8 mouse cellular contexts compared by ENCODE assay signal in the genomic region with DNA sequence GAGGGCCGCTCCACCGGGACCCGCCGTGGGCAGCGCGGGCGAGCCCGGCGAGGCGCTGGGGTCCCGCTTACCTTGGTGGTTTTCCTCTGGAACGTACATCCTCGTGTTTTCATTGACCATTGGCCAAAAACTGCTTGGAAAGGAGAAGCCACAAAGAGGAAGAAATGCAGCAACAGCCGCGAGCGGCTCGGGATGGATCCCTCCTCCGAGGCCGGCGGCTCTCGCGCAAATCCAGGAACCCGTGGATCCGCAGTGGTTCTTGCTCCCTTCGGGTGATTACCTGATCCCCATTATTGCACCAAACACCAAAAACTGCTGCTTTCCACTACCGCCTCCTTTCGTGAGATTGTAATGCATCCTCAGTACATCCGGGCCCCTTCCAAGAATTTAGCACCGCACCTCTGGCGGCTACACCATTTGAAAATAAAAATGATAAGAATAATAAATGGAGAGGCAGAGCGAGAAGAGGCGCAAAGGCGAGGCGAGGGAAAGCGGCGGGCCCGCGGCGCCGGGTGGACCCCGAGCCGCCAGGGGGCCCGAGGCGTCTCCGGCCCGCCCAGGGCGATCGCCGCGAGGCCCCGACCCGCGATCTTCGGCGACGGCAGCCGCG.
A peak's percentile ranks its signal among the peaks of the same experiment; 100 is the strongest.
DNase-seq lines count a peak whose midpoint lies in the region; ATAC-seq lines count a peak whose summit lies in the region.

No protein-coding gene starts in this region.

- peak; percentile 44 to 48 for DNase-seq in frontal cortex, postnatal 36 days (ENCODE audit: low spot score in 2 of 2)
- peak; percentile 12 for DNase-seq in urinary bladder, postnatal 25 days (ENCODE audit: low spot score)
- DNase-seq in urinary bladder, postnatal 10 days (ENCODE audit: low spot score) = no peak
- DNase-seq in layer of hippocampus, postnatal 25 days (ENCODE audit: extremely low spot score in 1 of 2, low spot score in 1 of 2) = peak; percentile 30 to 33
- peak; percentile 59 for DNase-seq in neural tube, embryonic 11.5 days (ENCODE audit: low spot score)
- DNase-seq in urinary bladder, postnatal 4 days (ENCODE audit: low spot score in 2 of 2) = no peak

- H3K4me3 ChIP-seq in heart, embryonic 11.5 days (ENCODE audit: low read depth, low read length) = peak overlapping the region; percentile 60
- H3K4me3 ChIP-seq in neural tube, embryonic 11.5 days (ENCODE audit: low read depth, low read length) = peak overlapping the region; percentile 65

- H3K4me2 ChIP-seq in heart, embryonic 11.5 days = peak overlapping the region; percentile 98
- peak overlapping the region; percentile 98 for H3K4me2 ChIP-seq in neural tube, embryonic 11.5 days (ENCODE audit: low read depth)

- peaks cover 24% of the 10 kb centered on the region for H3K4me1 ChIP-seq in heart, embryonic 11.5 days (ENCODE audit: control insufficient read depth, insufficient read depth, low read length)
- H3K4me1 ChIP-seq in neural tube, embryonic 11.5 days (ENCODE audit: control insufficient read depth, insufficient read depth, low read length) = no peaks in the 10 kb centered on the region; the same call in 1 of the 2 replicates

- H3K9me3 ChIP-seq in heart, embryonic 11.5 days (replicated peaks; ENCODE audit: control insufficient read depth, low read length) = no peaks in the 10 kb centered on the region
- H3K9me3 ChIP-seq in neural tube, embryonic 11.5 days (ENCODE audit: control insufficient read depth, low read length) = no peaks in the 10 kb centered on the region

- peaks cover 17% of the 10 kb centered on the region; the same call in 1 of the 2 replicates for H3K27me3 ChIP-seq in heart, embryonic 11.5 days (ENCODE audit: control insufficient read depth, insufficient read depth, low read length)
- H3K27me3 ChIP-seq in neural tube, embryonic 11.5 days (ENCODE audit: control insufficient read depth, insufficient read depth, low read length) = peaks cover 21% of the 10 kb centered on the region

- peak overlapping the region; percentile 77 for H3K9ac ChIP-seq in heart, embryonic 11.5 days (ENCODE audit: low read depth, low read length)
- peak overlapping the region; percentile 76 for H3K9ac ChIP-seq in neural tube, embryonic 11.5 days (ENCODE audit: low read length)

- H3K36me3 ChIP-seq in heart, embryonic 11.5 days (ENCODE audit: control insufficient read depth, insufficient read depth, low read length) = no peaks in the 10 kb centered on the region
- H3K36me3 ChIP-seq in neural tube, embryonic 11.5 days (ENCODE audit: control insufficient read depth, insufficient read depth, low read length) = no peaks in the 10 kb centered on the region

- H3K27ac ChIP-seq in heart, embryonic 11.5 days (ENCODE audit: low read depth, low read length) = peak overlapping the region; percentile 35
- peak overlapping the region; percentile 67 for H3K27ac ChIP-seq in neural tube, embryonic 11.5 days (ENCODE audit: low read depth, low read length)

- WGBS in heart, embryonic 11.5 days (ENCODE audit: insufficient replicate concordance) = under 1% methylated on average over 55 of the region's 58 CpGs
- WGBS in neural tube, embryonic 11.5 days = under 1% methylated on average over 47 of the region's 58 CpGs

- no peak for ATAC-seq in frontal cortex, adult (ENCODE audit: low TSS enrichment)
- no peak for ATAC-seq in heart, embryonic 11.5 days (replicated peaks; ENCODE audit: insufficient number of reproducible peaks, low FRiP score, low TSS enrichment)
- ATAC-seq in neural tube, embryonic 11.5 days (ENCODE audit: insufficient read depth, low FRiP score, low TSS enrichment) = peak; percentile 35; the same call in 1 of the 2 replicates

Comparison
In these comparisons a context has a peak if more than half of its experiments do, and no peak if none do; other contexts are left out.
1. DNase-seq: peak in frontal cortex, postnatal 36 days (2 of 2), urinary bladder, postnatal 25 days (single experiment), layer of hippocampus, postnatal 25 days (2 of 2) and neural tube, embryonic 11.5 days (single experiment); none in urinary bladder, postnatal 10 days (single experiment) and urinary bladder, postnatal 4 days (0 of 2).